Mouse (Mus musculus): ENCODE data around the gene Ccdc91. TPM values are rescaled to one million over a fixed set of nuclear protein-coding genes. Genes with fewer than 3 reads are reported as not detected.

The Ccdc91 gene
- 20.7 TPM for total RNA-seq (2023)

DNA sequence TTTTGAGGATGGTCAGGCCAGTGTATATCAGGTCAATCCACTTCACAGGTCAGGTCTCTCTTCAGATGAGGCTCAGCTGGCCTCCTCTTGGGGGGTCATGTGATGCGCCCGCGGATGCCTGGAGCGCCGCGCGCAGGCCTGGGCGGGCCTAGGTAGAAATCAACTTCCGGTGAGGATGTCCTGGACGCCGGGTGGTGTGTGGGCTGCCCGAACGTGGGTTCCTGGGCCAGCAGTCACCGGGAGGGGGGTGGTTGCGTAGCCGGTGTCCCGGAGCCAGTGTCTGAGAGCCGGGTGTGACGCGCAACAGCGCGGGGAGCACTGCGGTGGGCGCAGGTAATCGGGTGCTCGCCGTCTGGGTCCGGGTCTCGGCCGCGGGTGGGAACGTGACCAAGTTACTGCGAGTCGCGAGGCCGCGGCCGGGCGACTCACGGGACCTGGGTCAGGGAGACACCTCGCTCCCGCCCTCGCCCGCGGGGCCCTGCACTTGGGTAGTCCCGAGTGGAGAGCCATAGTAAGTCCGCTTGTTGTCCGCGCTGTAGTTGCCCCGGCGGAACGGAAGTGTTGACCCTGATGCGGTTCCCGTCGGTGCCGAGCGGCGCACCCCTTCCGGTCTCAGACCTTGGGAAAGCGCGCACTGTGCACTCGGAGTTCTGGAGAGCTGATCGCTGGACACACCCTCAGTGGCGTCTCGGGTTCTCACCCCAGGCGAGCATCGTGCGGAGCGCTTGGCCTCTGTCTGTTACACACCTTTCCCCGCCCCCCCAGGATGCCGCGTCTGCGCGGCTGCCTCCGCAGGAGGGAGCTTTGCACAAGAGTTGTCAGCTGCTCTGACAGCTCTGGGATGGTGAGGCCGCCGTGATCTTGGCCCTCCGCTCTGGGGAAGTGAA lies at the start of gene Ccdc91:
Gene Ccdc91 (plus strand): TSS at position 102 of the 887 bp plus-strand sequence.

Other genes starting within 250 kb of the Ccdc91 start
- gene Pthlh, start 211.6 kb upstream of the Ccdc91 start, total RNA-seq (2023), result not detected

All from CD4-positive naive resting alpha-beta T cell, adult 57 days (primary cell).